Mouse (Mus musculus) ES-Bruce4 (cell line): ENCODE measurements around the gene Gm49354.

Source experiments
- CTCF ChIP-seq: IDR thresholded peaks from one replicate; pipeline ENCODE4 v1.8.1; 2011; ENCODE audit warnings: low read depth, low read length
- EP300 ChIP-seq: IDR thresholded peaks from 2 replicates; pipeline ENCODE4 v1.6.1; 2011; ENCODE audit warnings: low read depth, low read length; ENCODE audit not compliant: insufficient read depth
- POLR2A ChIP-seq: IDR thresholded peaks from one replicate; pipeline ENCODE4 v1.8.1; 2011; ENCODE audit warnings: low read length; ENCODE audit not compliant: insufficient read depth

DNA sequence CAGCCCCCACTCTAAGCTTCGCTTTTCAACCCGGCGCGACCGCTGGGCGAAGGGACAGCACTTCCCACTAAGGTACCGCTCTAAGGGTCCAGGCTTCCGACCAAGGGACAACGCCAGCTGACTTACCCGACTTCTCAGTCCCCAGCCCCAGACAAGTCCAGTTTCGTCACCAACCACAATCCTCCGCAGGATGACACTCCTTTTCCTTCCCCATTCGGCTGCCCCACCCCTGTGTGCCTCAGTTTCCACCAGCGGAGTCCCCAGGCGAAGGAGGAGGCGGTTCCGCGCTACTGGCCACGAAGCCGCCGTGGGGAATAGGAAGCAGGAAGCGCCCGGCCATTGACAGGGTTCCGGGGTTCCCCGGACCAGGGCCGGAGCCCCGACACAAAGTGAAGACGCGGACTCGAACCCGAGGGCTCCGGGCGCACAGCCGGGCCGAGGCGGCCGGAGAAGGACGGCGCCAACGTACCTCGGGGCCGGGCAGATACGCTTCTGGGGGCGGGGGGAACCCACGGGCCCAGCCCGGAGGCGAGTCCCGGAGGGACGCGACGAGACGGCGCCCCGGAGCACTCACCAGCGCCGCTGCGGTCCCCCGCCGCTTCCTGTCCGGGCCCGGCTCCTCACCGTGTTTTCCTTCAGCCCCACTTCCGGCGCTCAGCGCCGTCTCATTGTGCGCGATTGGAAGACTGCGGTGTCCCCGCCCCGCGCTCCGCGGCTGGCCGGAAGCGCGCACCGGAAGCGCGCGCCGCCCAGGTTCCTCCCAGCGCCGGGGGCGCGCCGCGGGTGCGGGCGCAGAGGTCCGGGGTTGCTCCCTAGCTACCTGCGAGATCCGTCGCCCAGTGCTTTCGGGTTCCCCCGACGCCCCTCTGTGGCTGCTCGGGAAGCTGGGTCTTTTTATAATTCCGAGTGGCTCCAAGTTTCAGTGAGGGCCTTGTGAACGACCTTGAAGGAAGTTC is 40.7 kb upstream of the Gm49354 start, which contains the start of gene Tut7:
- peak; percentile 53 for TF ChIP-seq POLR2A
- TF ChIP-seq CTCF: no peak
- no peak for TF ChIP-seq EP300
